Mouse (Mus musculus): ENCODE data around the gene Klhl35.
"Not testable (repeated sequence)": the region's sequence is repeated elsewhere in the genome, so short reads cannot be mapped to it uniquely, and the experiment has no call there.

Klhl35 gene

GRCm38 (mm10) chr7:99489708-99490107 is 23.9 kb downstream of the Klhl35 start:
- DNase-seq (ENCODE audit: extremely low spot score, low read depth, low spot score): no peak

- DNase-seq (ENCODE audit: extremely low spot score, low read depth, low spot score): no peak
Observed at GRCm38 (mm10) chr7:99499128-99499527, 33.3 kb downstream of the Klhl35 start.

GRCm38 (mm10) chr7:99500201-99500600 is 34.4 kb downstream of the Klhl35 start:
- peak; percentile 42 for DNase-seq (ENCODE audit: extremely low spot score, low read depth, low spot score)

GRCm38 (mm10) chr7:99500655-99501054 is 34.9 kb downstream of the Klhl35 start:
- no peak for DNase-seq (ENCODE audit: extremely low spot score, low read depth, low spot score)

GRCm38 (mm10) chr7:99501148-99501547 is 35.3 kb downstream of the Klhl35 start:
- no peak for DNase-seq (ENCODE audit: extremely low spot score, low read depth, low spot score)

- DNase-seq (ENCODE audit: extremely low spot score, low read depth, low spot score): no peak
Observed at GRCm38 (mm10) chr7:99504556-99504955, 38.8 kb downstream of the Klhl35 start.

- not testable (repeated sequence) for DNase-seq (ENCODE audit: extremely low spot score, low read depth, low spot score)
Observed at GRCm38 (mm10) chr7:99508187-99508586, 42.4 kb downstream of the Klhl35 start.

GRCm38 (mm10) chr7:99510087-99510501 is 44.3 kb downstream of the Klhl35 start:
- no peak for DNase-seq (ENCODE audit: extremely low spot score, low read depth, low spot score)

- no peak for DNase-seq (ENCODE audit: extremely low spot score, low read depth, low spot score)
Observed at GRCm38 (mm10) chr7:99516092-99516813, 50.4 kb downstream of the Klhl35 start.

GRCm38 (mm10) chr7:99516814-99517157 is 51.0 kb downstream of the Klhl35 start:
- no peak for DNase-seq (ENCODE audit: extremely low spot score, low read depth, low spot score)

- DNase-seq (ENCODE audit: extremely low spot score, low read depth, low spot score): no peak
Observed at GRCm38 (mm10) chr7:99518954-99519644, 53.3 kb downstream of the Klhl35 start.

- no peak for DNase-seq (ENCODE audit: extremely low spot score, low read depth, low spot score)
Observed at GRCm38 (mm10) chr7:99523121-99523520, 57.3 kb downstream of the Klhl35 start.

Data from hindlimb bud, embryonic 11.5 days (tissue).